Mouse (Mus musculus) liver, postnatal 0 days (tissue): ENCODE results near the gene Adgrb3. TPM values are rescaled to one million over a fixed set of nuclear protein-coding genes. Genes with fewer than 3 reads are reported as not detected.

Source experiments
- ATAC-seq: fragments of 200-750 bp; cut with Nextera tagmentation; 2 replicates; pipeline ENCODE4 v1.8.0; 2017; ENCODE audit warnings: mild to moderate bottlenecking, moderate library complexity
- DNase-seq: peaks from one replicate; pipeline ENCODE4 v3.0.0-alpha.2; 2016
- H3K27ac ChIP-seq: fragments of 300-500 bp; sonication (generic); 2 replicates; pipeline ENCODE4 v1.5.1; 2014; ENCODE audit warnings: antibody characterized with exemption, moderate library complexity, mild to moderate bottlenecking, low read depth
- H3K27me3 ChIP-seq: fragments of 300-500 bp; sonication (generic); 2 replicates; pipeline ENCODE4 v1.6.1; 2014; ENCODE audit warnings: low read length, control low read depth, mixed read lengths; ENCODE audit not compliant: insufficient read depth
- H3K36me3 ChIP-seq: fragments of 300-500 bp; sonication (generic); replicated peaks from 2 replicates; pipeline ENCODE4 v1.6.1; 2014; ENCODE audit warnings: mild to moderate bottlenecking, control low read depth, low read length, moderate library complexity, mixed read lengths; ENCODE audit not compliant: insufficient read depth
- H3K4me1 ChIP-seq: fragments of 300-500 bp; sonication (generic); 2 replicates; pipeline ENCODE4 v1.6.1; 2014; ENCODE audit warnings: antibody characterized with exemption, mild to moderate bottlenecking, control low read depth; ENCODE audit not compliant: insufficient read depth
- H3K4me2 ChIP-seq: fragments of 300-500 bp; sonication (generic); 2 replicates; pipeline ENCODE4 v1.6.1; 2014; ENCODE audit warnings: low read depth, mild to moderate bottlenecking, low read length, moderate library complexity, mixed read lengths
- H3K4me3 ChIP-seq: fragments of 300-500 bp; sonication (generic); 2 replicates; pipeline ENCODE4 v1.5.1; 2014; ENCODE audit warnings: low read depth, low read length
- H3K9ac ChIP-seq: fragments of 300-500 bp; sonication (generic); replicated peaks from 2 replicates; pipeline ENCODE4 v1.6.1; 2014; ENCODE audit warnings: mild to moderate bottlenecking, moderate library complexity
- H3K9me3 ChIP-seq: fragments of 300-500 bp; sonication (generic); 2 replicates; pipeline ENCODE4 v1.6.1; 2016; ENCODE audit warnings: mild to moderate bottlenecking, control low read depth, low read length, mixed read lengths
- CTCF ChIP-seq: sonication (generic); IDR thresholded peaks from 2 replicates; pipeline ENCODE4 v1.5.1; 2016; ENCODE audit warnings: antibody characterized with exemption, low read depth
- EP300 ChIP-seq: IDR thresholded peaks from 2 replicates; pipeline ENCODE4 v1.6.1; 2016; ENCODE audit warnings: antibody characterized with exemption, low read depth, mild to moderate bottlenecking
- whole genome bisulfite sequencing: fragments of 180-500 bp; shearing (Covaris S2); extraction: QIAGEN DNeasy Blood & Tissue Kit; methylation state at CpG from one replicate; pipeline ENCODE4 v1.1.7; 2014; ENCODE audit not compliant: insufficient replicate concordance; 5-methylcytosine and 5-hydroxymethylcytosine counted together
- polyA plus RNA-seq: library from polyadenylated mRNA; unstranded; fragments of >200 nt; fragmentation: Nextera tagmentation; extraction: Ambion mirVana; gene quantifications from 2 replicates; pipeline ENCODE4 v1.2.1, GENCODE M21; 2015

Adgrb3 gene
- polyA plus RNA-seq, 1 experiment from 2014 or later: not detected

- H3K36me3 ChIP-seq: no peaks in the 10 kb centered on the region
- H3K4me2 ChIP-seq: no peak overlapping the region
- 71% methylated on average over 14 of the region's 14 CpGs for WGBS
- no peaks in the 10 kb centered on the region for H3K4me1 ChIP-seq
- no peak overlapping the region for H3K27ac ChIP-seq
- H3K9ac ChIP-seq: no peak overlapping the region
- no peak overlapping the region for H3K4me3 ChIP-seq
- ATAC-seq (no peak), DNase-seq (no peak)
- TF ChIP-seq CTCF (no peak), EP300 (no peak)
- H3K27me3 ChIP-seq: no peaks in the 10 kb centered on the region
- H3K9me3 ChIP-seq: no peaks in the 10 kb centered on the region
Observed at GRCm38 (mm10) chr1:25085616-25086372, 743.7 kb downstream of the Adgrb3 start.

- WGBS: 74% methylated on average over 8 of the region's 8 CpGs
- DNase-seq: no peak
- Histone ChIP-seq H3K4me2 (no peak overlapping the region), H3K27me3 (no peaks in the 10 kb centered on the region), H3K9me3 (no peaks in the 10 kb centered on the region), H3K27ac (no peak overlapping the region), H3K36me3 (no peaks in the 10 kb centered on the region), H3K4me1 (no peaks in the 10 kb centered on the region), H3K9ac (no peak overlapping the region), H3K4me3 (no peak overlapping the region)
- no peak for ATAC-seq
- TF ChIP-seq CTCF: no peak
- TF ChIP-seq EP300: no peak
Observed at GRCm38 (mm10) chr1:25082377-25082776, 747.1 kb downstream of the Adgrb3 start.

- ATAC-seq: no peak
- 59% methylated on average over 4 of the region's 4 CpGs for WGBS
- TF ChIP-seq CTCF (no peak), EP300 (no peak)
- no peak for DNase-seq
- Histone ChIP-seq H3K4me3 (no peak overlapping the region), H3K27me3 (no peaks in the 10 kb centered on the region), H3K9me3 (no peaks in the 10 kb centered on the region), H3K4me1 (no peaks in the 10 kb centered on the region), H3K36me3 (no peaks in the 10 kb centered on the region), H3K4me2 (no peak overlapping the region), H3K27ac (no peak overlapping the region), H3K9ac (no peak overlapping the region)
Observed at GRCm38 (mm10) chr1:25081265-25081849, 748.1 kb downstream of the Adgrb3 start.

- Histone ChIP-seq H3K27me3 (no peaks in the 10 kb centered on the region), H3K9me3 (no peaks in the 10 kb centered on the region), H3K4me1 (no peaks in the 10 kb centered on the region), H3K4me2 (no peak overlapping the region), H3K9ac (no peak overlapping the region), H3K36me3 (no peaks in the 10 kb centered on the region), H3K27ac (no peak overlapping the region), H3K4me3 (no peak overlapping the region)
- TF ChIP-seq CTCF: no peak
- DNase-seq (no peak), ATAC-seq (no peak)
- 79% methylated on average over 2 of the region's 2 CpGs for WGBS
Observed at GRCm38 (mm10) chr1:25079395-25079794, 750.1 kb downstream of the Adgrb3 start.

GRCm38 (mm10) chr1:25075952-25076351 is 753.6 kb downstream of the Adgrb3 start:
- H3K36me3 ChIP-seq: no peaks in the 10 kb centered on the region
- H3K4me3 ChIP-seq: no peak overlapping the region
- TF ChIP-seq CTCF (no peak), EP300 (no peak)
- H3K9me3 ChIP-seq: no peaks in the 10 kb centered on the region
- H3K27me3 ChIP-seq: no peaks in the 10 kb centered on the region
- H3K9ac ChIP-seq: no peak overlapping the region
- H3K4me1 ChIP-seq: no peaks in the 10 kb centered on the region
- no peak overlapping the region for H3K4me2 ChIP-seq
- 68% methylated on average over 5 of the region's 5 CpGs for WGBS
- ATAC-seq (no peak), DNase-seq (no peak)
- H3K27ac ChIP-seq: no peak overlapping the region

GRCm38 (mm10) chr1:25063964-25064363 is 765.5 kb downstream of the Adgrb3 start:
- no peaks in the 10 kb centered on the region for H3K4me1 ChIP-seq
- no peaks in the 10 kb centered on the region for H3K9me3 ChIP-seq
- H3K9ac ChIP-seq: no peak overlapping the region
- H3K4me2 ChIP-seq: no peak overlapping the region
- no peaks in the 10 kb centered on the region for H3K36me3 ChIP-seq
- WGBS: 19% methylated on average over 6 of the region's 6 CpGs
- ATAC-seq (peak; percentile 72), DNase-seq (no peak)
- no peaks in the 10 kb centered on the region for H3K27me3 ChIP-seq
- no peak overlapping the region for H3K27ac ChIP-seq
- H3K4me3 ChIP-seq: no peak overlapping the region
- TF ChIP-seq EP300: no peak
- TF ChIP-seq CTCF: no peak
